Mouse (Mus musculus) heart, postnatal 0 days (tissue): ENCODE measurements around the gene Ugt1a10.

Source experiments
- CTCF ChIP-seq: IDR thresholded peaks from 2 replicates; pipeline ENCODE4 v1.5.1; 2016; ENCODE audit warnings: antibody characterized with exemption, control low read depth, low read depth
- EP300 ChIP-seq: IDR thresholded peaks from 2 replicates; pipeline ENCODE4 v1.6.1; 2016; ENCODE audit warnings: antibody characterized with exemption, low read depth

DNA sequence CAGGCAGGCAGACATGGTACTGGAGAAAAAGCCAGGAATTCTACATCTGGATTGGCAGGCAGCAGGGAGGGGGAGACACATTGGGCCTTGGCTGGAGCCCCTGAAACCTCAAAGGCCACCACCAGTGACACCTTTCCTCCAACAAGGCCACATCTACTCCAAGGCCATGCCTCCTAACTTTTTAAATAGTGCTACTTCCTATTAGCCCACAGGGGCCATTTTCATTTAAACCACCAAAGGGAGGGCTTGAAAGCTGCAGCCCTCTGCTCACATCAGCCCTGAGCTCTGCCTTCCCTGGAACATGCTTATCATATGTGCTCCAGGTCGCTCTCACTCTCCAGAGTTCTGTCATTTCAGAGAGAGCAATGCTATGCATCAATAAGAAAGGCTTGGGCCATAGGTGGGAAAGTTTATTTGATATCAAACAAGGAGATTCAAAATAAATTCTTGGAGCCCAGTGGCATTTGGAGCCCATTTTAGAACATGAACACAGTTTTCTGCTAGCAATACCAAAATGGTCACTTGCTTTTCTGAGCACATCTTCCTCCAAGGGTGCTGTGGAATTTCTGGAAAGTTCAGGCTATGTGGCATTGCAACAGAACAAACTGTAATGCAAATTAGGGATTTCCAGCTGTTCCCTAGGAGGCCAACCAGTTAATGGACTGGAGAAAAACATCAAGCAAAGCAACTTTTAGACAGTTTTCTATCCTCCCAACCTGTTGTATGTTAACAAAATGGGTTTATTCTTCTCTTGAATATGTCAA is 49.7 kb downstream of the Ugt1a10 start:
- TF ChIP-seq CTCF = no peak
- TF ChIP-seq EP300 = no peak
